Mouse (Mus musculus): ENCODE data around the gene Ms4a4c.
"Not testable (repeated sequence)": the region's sequence is repeated elsewhere in the genome, so short reads cannot be mapped to it uniquely, and the experiment has no call there.

Ms4a4c gene

GRCm38 (mm10) chr19:11466471-11466870, 61.9 kb downstream of the Ms4a4c start:
- DNase-seq, result no peak

- not testable (repeated sequence) for DNase-seq
Measured at GRCm38 (mm10) chr19:11468361-11468760, 63.8 kb downstream of the Ms4a4c start.

GRCm38 (mm10) chr19:11469215-11469614, 64.6 kb downstream of the Ms4a4c start, which contains the start of gene Ms4a6c:
Gene Ms4a6c (plus strand): TSS chr19:11469366.
- DNase-seq, result not testable (repeated sequence)
